Mouse (Mus musculus): ENCODE measurements around the gene Pias3. TPM values are rescaled to one million over a fixed set of nuclear protein-coding genes. Genes with fewer than 3 reads are reported as not detected.
"Not testable (repeated sequence)": the region's sequence is repeated elsewhere in the genome, so short reads cannot be mapped to it uniquely, and the experiment has no call there.

The Pias3 gene
- polyA plus RNA-seq, 2 experiments, result 52.2 to 100 TPM

DNA sequence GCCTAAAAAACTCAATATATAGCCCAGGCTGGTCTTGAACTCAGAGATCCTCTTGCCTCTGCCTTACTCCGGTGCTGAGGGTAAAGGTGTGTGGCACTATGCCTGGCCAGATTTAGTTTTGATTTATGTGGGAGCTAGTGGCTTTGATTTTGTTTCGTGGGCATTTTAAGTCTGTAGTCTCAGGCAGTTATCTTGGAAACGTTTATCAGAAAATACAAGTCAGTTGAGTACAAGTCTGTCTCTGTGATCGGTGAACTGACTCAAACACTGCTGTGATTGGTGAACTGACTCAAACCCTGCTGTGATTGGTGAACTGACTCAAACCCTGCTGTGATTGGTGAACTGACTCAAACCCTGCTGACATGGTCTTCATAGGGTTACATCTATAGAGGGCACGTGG is 34.6 kb downstream of the Pias3 start:
- no peak for DNase-seq (ENCODE audit: low spot score)
- 80% methylated on average over 5 of the region's 5 CpGs for WGBS
- Histone ChIP-seq H3K9ac (ENCODE audit: low read depth, low read length, severe bottlenecking) (no peak overlapping the region), H3K27ac (replicated peaks; ENCODE audit: low read depth, low read length) (no peak overlapping the region), H3K4me3 (replicated peaks; ENCODE audit: low read length) (no peak overlapping the region), H3K36me3 (ENCODE audit: control insufficient read depth, insufficient read depth, low read length) (no peaks in the 10 kb centered on the region), H3K4me2 (replicated peaks; ENCODE audit: low read depth, low read length, severe bottlenecking) (no peak overlapping the region), H3K27me3 (ENCODE audit: control insufficient read depth, insufficient read depth, low read length) (no peaks in the 10 kb centered on the region), H3K4me1 (ENCODE audit: control insufficient read depth, insufficient read depth, low read length) (peaks cover 11% of the 10 kb centered on the region), H3K9me3 (ENCODE audit: control insufficient read depth, low read length) (no peaks in the 10 kb centered on the region)
- no peak for ATAC-seq (ENCODE audit: low FRiP score, low read depth)
- TF ChIP-seq POLR2A (IDR thresholded peaks at IDR 0.05; ENCODE audit: borderline replicate concordance, extremely low read depth, insufficient read depth, insufficient read length), result no peak

DNA sequence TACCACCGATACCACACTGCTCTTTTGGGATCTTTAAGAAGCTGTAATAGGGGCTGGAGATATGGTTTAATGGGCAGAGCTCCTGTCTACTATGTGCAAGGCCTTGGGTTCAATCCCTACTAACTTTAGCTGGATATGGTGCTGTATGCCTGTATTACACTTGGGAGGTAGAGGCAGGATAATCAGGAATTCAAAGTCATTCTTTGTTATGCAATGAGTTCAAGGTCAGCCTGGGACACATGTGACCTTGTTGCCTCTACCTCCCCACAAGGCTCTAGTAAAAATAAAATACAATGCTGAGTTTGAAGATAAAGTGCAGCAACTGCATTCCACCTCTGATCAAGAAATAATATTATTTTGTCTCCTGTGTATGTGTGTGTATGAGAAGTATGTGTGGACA is 37.8 kb downstream of the Pias3 start:
- DNase-seq (ENCODE audit: low spot score), result no peak
- 100% methylated on average over 1 of the region's 1 CpGs for WGBS

DNA sequence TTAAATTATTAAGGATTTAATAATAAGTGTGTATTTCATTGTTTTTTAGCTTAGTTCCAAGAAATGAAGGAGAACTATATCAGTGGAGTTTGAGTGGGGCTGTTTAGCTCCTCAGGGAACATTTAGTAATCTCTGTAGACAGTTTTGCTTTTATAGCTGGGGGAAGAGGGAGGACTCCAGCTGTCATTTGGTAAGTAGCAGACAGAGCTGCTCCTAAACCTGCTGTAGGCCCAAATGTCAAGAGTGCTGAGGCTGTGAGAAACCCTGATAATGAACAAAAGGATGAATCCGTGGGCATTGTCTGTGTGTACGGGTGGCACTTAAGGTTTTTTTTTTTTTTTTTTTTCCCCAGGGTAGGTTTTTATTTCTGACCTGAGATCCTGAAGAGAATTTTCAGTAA is 39.0 kb downstream of the Pias3 start:
- Histone ChIP-seq H3K36me3 (ENCODE audit: control insufficient read depth, insufficient read depth, low read length) (no peaks in the 10 kb centered on the region), H3K9me3 (ENCODE audit: control insufficient read depth, low read length) (no peaks in the 10 kb centered on the region), H3K4me3 (replicated peaks; ENCODE audit: low read length) (no peak overlapping the region), H3K27ac (replicated peaks; ENCODE audit: low read depth, low read length) (no peak overlapping the region), H3K9ac (ENCODE audit: low read depth, low read length, severe bottlenecking) (no peak overlapping the region), H3K4me2 (replicated peaks; ENCODE audit: low read depth, low read length, severe bottlenecking) (no peak overlapping the region), H3K4me1 (ENCODE audit: control insufficient read depth, insufficient read depth, low read length) (no peaks in the 10 kb centered on the region), H3K27me3 (ENCODE audit: control insufficient read depth, insufficient read depth, low read length) (no peaks in the 10 kb centered on the region)
- DNase-seq (ENCODE audit: low spot score) (no peak), ATAC-seq (ENCODE audit: low FRiP score, low read depth) (no peak)
- WGBS, result 84% methylated on average over 2 of the region's 2 CpGs
- no peak for TF ChIP-seq POLR2A (IDR thresholded peaks at IDR 0.05; ENCODE audit: borderline replicate concordance, extremely low read depth, insufficient read depth, insufficient read length)

More for the DNA sequence above, 37.8 kb downstream of the Pias3 start:
- Histone ChIP-seq H3K36me3 (ENCODE audit: control insufficient read depth, insufficient read depth, low read length) (no peaks in the 10 kb centered on the region), H3K4me2 (replicated peaks; ENCODE audit: low read depth, low read length, severe bottlenecking) (no peak overlapping the region), H3K27me3 (ENCODE audit: control insufficient read depth, insufficient read depth, low read length) (no peaks in the 10 kb centered on the region), H3K4me3 (replicated peaks; ENCODE audit: low read length) (no peak overlapping the region), H3K9me3 (ENCODE audit: control insufficient read depth, low read length) (no peaks in the 10 kb centered on the region), H3K4me1 (ENCODE audit: control insufficient read depth, insufficient read depth, low read length) (peaks cover 1% of the 10 kb centered on the region), H3K27ac (replicated peaks; ENCODE audit: low read depth, low read length) (no peak overlapping the region), H3K9ac (ENCODE audit: low read depth, low read length, severe bottlenecking) (no peak overlapping the region)
- ATAC-seq (ENCODE audit: low FRiP score, low read depth), result no peak
- TF ChIP-seq POLR2A (IDR thresholded peaks at IDR 0.05; ENCODE audit: borderline replicate concordance, extremely low read depth, insufficient read depth, insufficient read length), result no peak

DNA sequence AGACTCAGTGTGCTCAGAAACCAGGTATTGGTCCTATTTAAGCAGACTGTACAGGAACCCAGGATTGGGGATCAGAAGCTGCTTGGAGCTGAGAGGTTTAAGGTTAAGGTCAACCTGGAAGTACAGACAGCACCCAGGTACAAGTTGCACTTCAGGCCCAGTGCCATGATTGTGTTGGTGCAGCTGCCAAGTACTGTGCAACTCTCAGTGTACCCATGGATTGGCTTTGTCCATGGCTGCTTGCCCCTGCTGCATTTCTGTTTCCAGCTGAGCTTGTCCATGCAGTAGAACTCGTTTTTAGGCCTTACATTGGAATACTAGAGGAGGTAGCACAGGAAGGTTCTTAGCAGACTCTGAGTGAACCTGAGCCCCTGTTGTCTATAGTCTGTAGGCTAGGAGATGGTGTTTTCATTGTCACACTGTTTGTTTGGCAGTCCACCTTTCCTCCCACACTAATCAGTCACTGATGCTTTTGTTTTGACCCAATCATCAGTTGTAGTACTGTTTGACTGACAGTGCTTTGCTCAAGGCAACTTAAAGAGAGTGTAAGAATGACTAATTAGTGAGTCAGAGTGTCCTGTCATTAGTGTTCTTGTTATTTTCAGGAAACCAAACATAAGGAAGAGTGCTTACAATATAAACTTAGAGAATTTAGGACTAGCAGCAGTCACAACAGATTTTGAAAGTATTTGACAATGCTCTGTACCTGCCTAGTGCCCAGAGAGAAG is 41.0 kb downstream of the Pias3 start:
- no peaks in the 10 kb centered on the region for H3K9me3 ChIP-seq (ENCODE audit: control insufficient read depth, low read length)
- H3K27me3 ChIP-seq (ENCODE audit: control insufficient read depth, insufficient read depth, low read length), result no peaks in the 10 kb centered on the region
- no peak for DNase-seq (ENCODE audit: low spot score)
- H3K4me3 ChIP-seq (replicated peaks; ENCODE audit: low read length), result no peak overlapping the region
- no peak overlapping the region for H3K27ac ChIP-seq (replicated peaks; ENCODE audit: low read depth, low read length)
- H3K4me2 ChIP-seq (replicated peaks; ENCODE audit: low read depth, low read length, severe bottlenecking), result no peak overlapping the region
- WGBS, result 56% methylated on average over 1 of the region's 1 CpGs
- no peak for TF ChIP-seq POLR2A (IDR thresholded peaks at IDR 0.05; ENCODE audit: borderline replicate concordance, extremely low read depth, insufficient read depth, insufficient read length)
- H3K9ac ChIP-seq (ENCODE audit: low read depth, low read length, severe bottlenecking), result no peak overlapping the region
- H3K36me3 ChIP-seq (ENCODE audit: control insufficient read depth, insufficient read depth, low read length), result no peaks in the 10 kb centered on the region
- ATAC-seq (ENCODE audit: low FRiP score, low read depth), result no peak
- no peaks in the 10 kb centered on the region for H3K4me1 ChIP-seq (ENCODE audit: control insufficient read depth, insufficient read depth, low read length)

DNA sequence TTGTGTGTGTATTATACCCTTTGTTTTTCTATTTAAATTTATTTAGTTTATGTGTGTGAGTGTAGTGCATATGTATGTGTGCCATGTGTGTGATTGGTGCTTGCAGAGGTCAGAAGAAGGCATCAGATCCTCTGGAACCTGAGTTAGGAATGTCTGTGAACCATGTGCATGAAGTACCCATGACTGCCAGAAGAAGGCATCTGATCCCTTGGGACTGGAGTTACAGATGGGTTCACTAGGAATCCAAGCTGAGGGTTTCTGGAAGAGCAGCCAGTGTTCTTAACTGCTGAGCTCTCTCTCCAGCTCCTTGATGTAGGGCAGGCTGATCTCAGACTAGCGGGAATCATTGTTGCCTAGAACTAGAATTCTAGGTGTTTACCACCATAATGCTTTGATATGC is 41.8 kb downstream of the Pias3 start:
- TF ChIP-seq POLR2A (IDR thresholded peaks at IDR 0.05; ENCODE audit: borderline replicate concordance, extremely low read depth, insufficient read depth, insufficient read length), result no peak
- Histone ChIP-seq H3K4me2 (replicated peaks; ENCODE audit: low read depth, low read length, severe bottlenecking) (no peak overlapping the region), H3K27me3 (ENCODE audit: control insufficient read depth, insufficient read depth, low read length) (no peaks in the 10 kb centered on the region), H3K27ac (replicated peaks; ENCODE audit: low read depth, low read length) (no peak overlapping the region), H3K36me3 (ENCODE audit: control insufficient read depth, insufficient read depth, low read length) (no peaks in the 10 kb centered on the region), H3K4me1 (ENCODE audit: control insufficient read depth, insufficient read depth, low read length) (no peaks in the 10 kb centered on the region), H3K9ac (ENCODE audit: low read depth, low read length, severe bottlenecking) (no peak overlapping the region), H3K9me3 (ENCODE audit: control insufficient read depth, low read length) (no peaks in the 10 kb centered on the region), H3K4me3 (replicated peaks; ENCODE audit: low read length) (no peak overlapping the region)
- WGBS, result 89% methylated on average over 1 of the region's 1 CpGs
- DNase-seq (ENCODE audit: low spot score) (no peak), ATAC-seq (ENCODE audit: low FRiP score, low read depth) (no peak)

DNA sequence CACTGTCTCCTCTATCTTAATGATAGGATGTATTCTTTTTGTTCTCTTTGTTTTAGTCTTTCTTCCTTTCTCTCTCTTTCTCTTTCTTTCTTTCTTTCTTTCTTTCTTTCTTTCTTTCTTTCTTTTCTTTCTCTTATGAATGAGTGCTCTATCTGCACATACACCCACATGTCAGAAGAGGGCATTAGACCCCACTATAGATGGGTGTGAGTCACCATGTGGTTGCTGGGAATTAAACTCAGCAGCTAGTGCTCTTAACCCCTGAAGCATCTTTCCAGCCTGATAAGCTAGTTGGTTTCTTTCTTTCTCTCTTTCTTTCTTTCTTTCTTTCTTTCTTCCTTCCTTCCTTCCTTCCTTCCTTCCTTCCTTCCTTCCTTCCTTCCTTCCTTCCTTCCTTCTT is 44.1 kb downstream of the Pias3 start:
- H3K27ac ChIP-seq (replicated peaks; ENCODE audit: low read depth, low read length); H3K27me3 ChIP-seq (ENCODE audit: control insufficient read depth, insufficient read depth, low read length); DNase-seq (ENCODE audit: low spot score); H3K4me1 ChIP-seq (ENCODE audit: control insufficient read depth, insufficient read depth, low read length); H3K9me3 ChIP-seq (ENCODE audit: control insufficient read depth, low read length); H3K36me3 ChIP-seq (ENCODE audit: control insufficient read depth, insufficient read depth, low read length); H3K4me2 ChIP-seq (replicated peaks; ENCODE audit: low read depth, low read length, severe bottlenecking); ATAC-seq (ENCODE audit: low FRiP score, low read depth); H3K9ac ChIP-seq (ENCODE audit: low read depth, low read length, severe bottlenecking); H3K4me3 ChIP-seq (replicated peaks; ENCODE audit: low read length): not testable (repeated sequence)
